Mouse (Mus musculus) embryonic facial prominence, embryonic 11.5 days (tissue): ENCODE measurements around the gene Emp2. TPM values are rescaled to one million over a fixed set of nuclear protein-coding genes. Genes with fewer than 3 reads are reported as not detected.
A peak's percentile ranks its signal among the peaks of the same experiment; 100 is the strongest.

Experiments used
- ATAC-seq: fragments of 200-750 bp; cut with Nextera tagmentation; replicated peaks from 2 replicates; pipeline ENCODE4 v1.8.0; 2017; ENCODE audit warnings: low read depth; ENCODE audit not compliant: insufficient number of reproducible peaks, low FRiP score, low TSS enrichment
- DNase-seq: peaks from one replicate; pipeline ENCODE4 v3.0.0-alpha.2; 2015; ENCODE audit warnings: low spot score
- H3K27ac ChIP-seq: fragments of 300-500 bp; sonication (generic); replicated peaks from 2 replicates; pipeline ENCODE4 v1.5.1; 2014; ENCODE audit warnings: mild to moderate bottlenecking, low read depth, low read length, control low read depth
- H3K27me3 ChIP-seq: fragments of 300-500 bp; sonication (generic); 2 replicates; pipeline ENCODE4 v1.6.1; 2014; ENCODE audit warnings: mild to moderate bottlenecking, low read length, moderate library complexity, mixed read lengths; ENCODE audit not compliant: control insufficient read depth, insufficient read depth
- H3K36me3 ChIP-seq: fragments of 300-500 bp; sonication (generic); replicated peaks from 2 replicates; pipeline ENCODE4 v1.6.1; 2014; ENCODE audit warnings: low read depth, mild to moderate bottlenecking, low read length, moderate library complexity, mixed read lengths; ENCODE audit not compliant: control insufficient read depth, insufficient read depth
- H3K4me1 ChIP-seq: fragments of 300-500 bp; sonication (generic); 2 replicates; pipeline ENCODE4 v1.6.1; 2014; ENCODE audit warnings: low read length, mixed read lengths; ENCODE audit not compliant: control insufficient read depth, insufficient read depth
- H3K4me2 ChIP-seq: fragments of 300-500 bp; sonication (generic); 2 replicates; pipeline ENCODE4 v1.6.1; 2014; ENCODE audit warnings: low read depth, mild to moderate bottlenecking, control low read depth, low read length, moderate library complexity
- H3K4me3 ChIP-seq: fragments of 300-500 bp; sonication (generic); 2 replicates; pipeline ENCODE4 v1.5.1; 2014; ENCODE audit warnings: low read depth, low read length, control low read depth
- H3K9ac ChIP-seq: fragments of 300-500 bp; sonication (generic); replicated peaks from 2 replicates; pipeline ENCODE4 v1.6.1; 2014; ENCODE audit warnings: mild to moderate bottlenecking, control low read depth, low read length
- H3K9me3 ChIP-seq: fragments of 300-500 bp; sonication (generic); replicated peaks from 2 replicates; pipeline ENCODE4 v1.6.1; 2016; ENCODE audit warnings: mild to moderate bottlenecking, low read length, inconsistent platforms, mixed read lengths; ENCODE audit not compliant: control insufficient read depth
- WGBS: fragments of 180-500 bp; shearing (Covaris S2); extraction: QIAGEN DNeasy Blood & Tissue Kit; methylation state at CpG from one replicate; pipeline ENCODE4 v1.1.7; 2014; 5-methylcytosine and 5-hydroxymethylcytosine counted together
- polyA plus RNA-seq: library from polyadenylated mRNA; unstranded; fragments of >200 nt; fragmentation: Nextera tagmentation; extraction: Ambion mirVana; gene quantifications from 2 replicates; pipeline ENCODE4 v1.2.1, GENCODE M21; 2014

The Emp2 gene
- polyA plus RNA-seq, 1 experiment from 2014 or later = 5.0 TPM

DNA sequence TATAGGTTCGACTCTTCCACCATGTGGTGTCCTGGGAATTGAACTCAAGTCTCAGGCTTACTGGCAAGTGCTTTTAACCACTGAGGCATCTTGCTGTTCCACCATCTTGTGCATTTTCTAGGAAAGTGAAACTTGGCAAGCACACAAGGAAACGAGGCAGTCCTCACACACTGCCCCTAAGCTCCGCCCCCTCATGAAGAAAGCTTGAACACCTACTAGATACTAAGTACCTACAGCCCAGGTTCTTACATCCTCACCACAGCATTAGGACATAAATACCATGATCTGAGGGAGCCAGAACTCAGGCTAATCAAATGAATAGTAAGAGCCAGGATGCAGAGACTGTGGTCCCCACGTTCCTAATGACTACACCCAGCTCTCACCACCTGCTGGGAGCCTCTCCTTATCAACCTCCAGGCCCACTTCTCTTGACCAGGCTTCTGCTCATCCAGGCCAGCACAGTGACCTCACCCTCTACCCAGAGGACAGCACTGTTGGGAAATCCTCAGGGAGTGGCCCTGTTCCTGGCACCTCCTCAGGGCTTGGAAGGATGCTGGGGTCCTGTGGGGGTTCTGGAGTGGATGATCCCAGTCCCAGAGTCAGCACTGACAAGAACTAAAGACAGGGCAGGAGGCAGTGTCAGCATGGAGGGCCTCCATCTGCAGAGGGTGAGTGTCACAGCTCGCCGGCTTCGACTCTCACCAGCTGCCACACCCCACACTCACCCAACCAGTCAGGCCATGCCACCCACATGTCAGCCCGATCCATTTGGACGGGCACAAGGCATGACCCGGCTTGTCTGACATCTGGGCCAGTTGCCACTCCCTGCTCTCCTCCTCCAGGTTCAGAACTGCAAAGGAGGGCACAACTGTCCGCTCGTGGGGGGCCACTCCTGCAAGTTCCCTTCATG, 17.1 kb upstream of the Emp2 start:
- H3K4me3 ChIP-seq = no peak overlapping the region
- no peaks in the 10 kb centered on the region for H3K4me1 ChIP-seq
- H3K4me2 ChIP-seq = no peak overlapping the region
- H3K9me3 ChIP-seq = no peaks in the 10 kb centered on the region
- H3K27ac ChIP-seq = no peak overlapping the region
- WGBS = 77% methylated on average over 12 of the region's 12 CpGs
- no peaks in the 10 kb centered on the region for H3K27me3 ChIP-seq
- DNase-seq (no peak), ATAC-seq (peak; percentile 17; the same call in 1 of the 2 replicates)
- no peak overlapping the region for H3K9ac ChIP-seq
- no peaks in the 10 kb centered on the region for H3K36me3 ChIP-seq

DNA sequence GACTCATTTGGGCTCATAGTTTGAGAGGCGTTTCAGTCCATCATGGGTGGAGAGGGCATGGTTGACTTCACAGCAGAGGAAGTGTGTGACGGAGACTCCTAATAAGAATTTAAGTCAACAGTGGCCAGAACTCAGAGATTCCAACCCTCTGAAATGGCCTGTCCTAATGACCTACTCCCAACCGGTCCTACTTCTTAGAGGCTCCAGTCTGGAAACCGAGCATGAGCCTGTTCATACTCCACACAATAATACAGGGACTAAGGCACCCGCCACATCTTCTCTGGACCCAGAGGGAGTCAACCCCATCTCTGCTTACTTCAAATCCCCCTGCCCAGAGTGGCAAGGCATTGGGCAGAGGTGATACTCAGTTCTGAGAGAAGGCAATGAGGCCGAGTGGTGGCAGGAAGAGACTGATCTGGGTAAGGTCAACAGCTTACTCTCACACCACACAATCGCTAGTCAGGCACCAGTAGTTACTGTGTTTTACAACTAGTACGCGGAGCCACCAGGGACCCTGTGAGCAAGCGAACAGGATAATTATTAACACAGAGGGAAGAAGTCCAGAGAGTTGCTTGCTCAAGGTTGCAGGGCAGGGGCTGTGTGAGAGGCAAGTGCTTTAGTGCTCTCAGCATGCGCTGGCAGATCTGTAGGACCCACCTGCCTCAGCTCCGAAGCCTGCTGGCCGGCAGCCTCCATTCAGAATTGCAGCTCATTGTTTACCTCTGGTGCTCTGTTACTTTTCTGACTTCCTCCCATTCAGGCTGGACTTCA, 14.0 kb upstream of the Emp2 start:
- Histone ChIP-seq H3K4me1 (no peaks in the 10 kb centered on the region), H3K27ac (no peak overlapping the region), H3K9ac (no peak overlapping the region), H3K36me3 (no peaks in the 10 kb centered on the region), H3K4me3 (no peak overlapping the region), H3K4me2 (no peak overlapping the region), H3K9me3 (no peaks in the 10 kb centered on the region), H3K27me3 (no peaks in the 10 kb centered on the region)
- 61% methylated on average over 13 of the region's 13 CpGs for WGBS
- DNase-seq = no peak
- no peak for ATAC-seq

DNA sequence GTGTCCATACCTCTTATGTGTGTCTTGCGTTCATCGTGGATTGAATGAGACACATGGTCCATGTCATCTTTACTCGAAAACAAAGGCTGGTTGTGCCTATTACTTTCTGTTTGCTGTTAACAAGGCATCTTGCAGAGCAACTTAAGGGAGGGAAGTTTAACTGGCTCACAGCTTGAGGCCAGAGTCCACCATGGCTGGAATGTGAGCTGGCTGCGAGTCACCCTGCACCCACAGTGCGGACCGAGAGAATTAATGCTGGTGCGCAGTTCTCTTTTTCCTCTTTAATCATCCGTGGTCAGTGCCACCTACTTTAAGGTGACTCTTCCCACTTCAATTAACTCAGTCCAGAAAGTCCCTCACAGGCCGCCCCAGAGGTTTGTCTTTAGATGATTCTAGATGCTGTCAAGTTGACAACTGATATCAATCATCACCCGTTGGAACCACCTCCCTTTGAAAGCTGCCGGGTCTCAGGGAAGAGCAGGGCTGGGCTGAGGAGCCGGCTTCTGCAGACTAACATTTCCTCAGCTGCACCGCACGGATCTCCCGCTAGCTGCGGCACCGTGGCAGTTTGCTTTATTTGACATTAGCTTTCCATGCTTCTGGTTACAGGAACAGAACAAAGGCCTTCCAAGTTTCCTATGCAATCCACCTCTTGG, 6.3 kb upstream of the Emp2 start:
- 56% methylated on average over 17 of the region's 17 CpGs for WGBS
- H3K4me3 ChIP-seq = no peak overlapping the region
- ATAC-seq (no peak), DNase-seq (no peak)
- no peak overlapping the region for H3K9ac ChIP-seq
- H3K27me3 ChIP-seq = no peaks in the 10 kb centered on the region
- H3K9me3 ChIP-seq = no peaks in the 10 kb centered on the region
- no peak overlapping the region for H3K4me2 ChIP-seq
- H3K36me3 ChIP-seq = no peaks in the 10 kb centered on the region
- H3K27ac ChIP-seq = no peak overlapping the region
- no peaks in the 10 kb centered on the region for H3K4me1 ChIP-seq

DNA sequence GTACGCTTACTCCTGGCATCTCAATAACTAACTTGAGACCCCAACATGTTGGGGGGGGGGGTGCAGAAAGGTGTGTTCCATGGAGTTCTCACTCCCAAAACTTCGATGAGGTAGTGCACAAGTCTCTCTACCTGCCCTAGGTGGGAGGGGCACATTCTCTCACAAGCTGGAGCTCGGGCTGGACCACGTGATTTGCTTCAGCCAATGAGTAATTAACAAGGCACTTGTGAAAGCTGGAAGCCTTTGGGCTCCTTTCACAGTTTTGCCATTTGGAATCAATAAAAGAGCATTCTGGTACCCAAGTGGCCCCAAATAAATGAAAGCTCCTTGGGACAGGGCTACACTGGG, 3.4 kb upstream of the Emp2 start:
- WGBS = 61% methylated on average over 4 of the region's 4 CpGs
- no peak overlapping the region for H3K4me2 ChIP-seq

DNA sequence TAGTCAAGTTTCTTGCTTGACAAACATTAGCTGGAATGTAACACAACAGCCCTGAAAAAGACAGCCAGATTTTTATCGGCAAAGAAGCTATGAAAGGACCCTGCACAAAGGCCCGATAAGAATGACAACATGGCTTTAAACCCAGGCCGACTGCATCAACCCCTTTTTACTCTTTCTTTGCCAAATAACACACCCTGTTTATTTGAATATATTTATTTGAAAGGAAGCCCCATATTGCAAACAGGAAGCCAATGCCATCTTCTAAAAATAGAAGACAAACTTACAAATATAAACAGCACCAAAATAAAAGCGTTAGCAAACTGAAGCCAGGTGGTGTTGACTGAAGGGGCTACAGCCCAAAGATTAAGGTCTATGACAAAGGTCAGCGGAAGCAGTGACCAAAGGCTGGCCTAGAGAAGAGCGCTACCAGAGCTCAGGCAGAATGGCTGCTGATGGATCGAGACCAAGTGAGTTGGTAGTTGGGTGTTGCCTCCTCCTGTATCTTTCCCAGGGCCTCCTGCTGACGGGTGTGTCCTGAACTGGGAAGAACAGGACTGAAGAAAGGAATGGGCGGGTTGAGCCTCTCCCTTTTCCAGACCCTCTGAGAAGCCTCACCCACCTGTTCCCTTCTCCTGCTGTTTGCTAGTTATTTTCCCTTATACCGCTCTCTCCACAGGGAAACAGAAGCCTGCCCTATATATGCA, 2.9 kb upstream of the Emp2 start:
- Histone ChIP-seq H3K9me3 (no peaks in the 10 kb centered on the region), H3K27ac (no peak overlapping the region), H3K4me2 (no peak overlapping the region), H3K4me1 (no peaks in the 10 kb centered on the region), H3K9ac (no peak overlapping the region), H3K27me3 (no peaks in the 10 kb centered on the region), H3K36me3 (no peaks in the 10 kb centered on the region), H3K4me3 (no peak overlapping the region)
- no peak for ATAC-seq
- no peak for DNase-seq
- 84% methylated on average over 10 of the region's 10 CpGs for WGBS

More for the DNA sequence above, 3.4 kb upstream of the Emp2 start:
- H3K9ac ChIP-seq = no peak overlapping the region
- DNase-seq (no peak), ATAC-seq (no peak)
- H3K4me3 ChIP-seq = no peak overlapping the region
- H3K27ac ChIP-seq = no peak overlapping the region
- H3K4me1 ChIP-seq = no peaks in the 10 kb centered on the region
- no peaks in the 10 kb centered on the region for H3K9me3 ChIP-seq
- H3K36me3 ChIP-seq = no peaks in the 10 kb centered on the region
- no peaks in the 10 kb centered on the region for H3K27me3 ChIP-seq

DNA sequence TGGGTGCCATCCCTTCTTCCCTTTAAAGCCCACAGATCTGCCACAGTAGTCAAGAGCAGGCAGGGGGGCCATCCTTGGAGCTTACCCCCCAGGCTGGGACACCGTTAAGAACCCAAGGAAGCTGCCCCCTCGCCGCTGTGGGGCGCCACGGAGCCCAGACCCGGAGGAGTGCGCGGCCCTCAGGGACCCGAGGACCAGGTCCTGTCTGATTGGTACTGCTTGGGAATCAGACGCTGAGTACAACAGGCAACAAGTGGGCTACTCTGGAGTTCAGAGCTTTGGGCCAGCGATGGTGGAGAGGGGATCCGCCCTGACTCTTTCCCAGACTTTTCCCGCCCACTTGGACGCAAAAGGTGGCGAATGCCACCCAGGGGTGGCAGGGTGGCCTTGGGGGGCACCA, 542 bp downstream of the Emp2 start:
- H3K27me3 ChIP-seq = no peaks in the 10 kb centered on the region
- peak overlapping the region; percentile 46 for H3K4me3 ChIP-seq
- peak overlapping the region; percentile 86 for H3K4me2 ChIP-seq
- peak overlapping the region; percentile 53 for H3K9ac ChIP-seq
- DNase-seq (peak; percentile 24), ATAC-seq (peak; percentile 46; the same call in 1 of the 2 replicates)
- 0 out of 2 replicates have a peak, but pooled peaks cover 3% of the 10 kb centered on the region for H3K4me1 ChIP-seq
- H3K9me3 ChIP-seq = no peaks in the 10 kb centered on the region
- no peak overlapping the region for H3K27ac ChIP-seq
- no peaks in the 10 kb centered on the region for H3K36me3 ChIP-seq
- WGBS = 3% methylated on average over 15 of the region's 15 CpGs

DNA sequence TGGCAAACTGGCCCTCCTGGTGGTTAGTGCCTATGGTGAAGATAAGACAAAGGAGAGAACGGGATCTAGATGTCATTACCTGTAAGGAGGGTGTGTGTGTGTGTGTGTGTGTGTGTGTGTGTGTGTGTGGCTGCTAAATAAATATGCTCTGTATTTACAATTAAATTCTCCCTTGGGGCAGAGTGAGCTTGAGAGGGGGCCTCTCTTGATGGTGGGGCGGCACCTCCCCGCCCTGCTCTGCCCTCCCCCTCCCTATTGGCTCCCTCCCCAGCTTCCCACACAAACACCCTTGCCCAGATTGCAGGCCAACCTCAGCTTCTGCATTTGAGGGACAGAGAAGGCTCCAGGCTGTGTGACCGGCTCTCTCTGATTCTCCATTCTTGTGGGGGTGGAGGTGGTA, 1.8 kb downstream of the Emp2 start:
- Histone ChIP-seq H3K27me3 (no peaks in the 10 kb centered on the region), H3K4me2 (no peak overlapping the region), H3K9me3 (no peaks in the 10 kb centered on the region), H3K27ac (no peak overlapping the region), H3K4me3 (no peak overlapping the region), H3K4me1 (0 out of 2 replicates have a peak, but pooled peaks cover 3% of the 10 kb centered on the region), H3K9ac (no peak overlapping the region), H3K36me3 (no peaks in the 10 kb centered on the region)
- DNase-seq (no peak), ATAC-seq (no peak)
- WGBS = 74% methylated on average over 4 of the region's 4 CpGs
